ENCODE assay signal across 31 mouse cellular contexts in the genomic region with DNA sequence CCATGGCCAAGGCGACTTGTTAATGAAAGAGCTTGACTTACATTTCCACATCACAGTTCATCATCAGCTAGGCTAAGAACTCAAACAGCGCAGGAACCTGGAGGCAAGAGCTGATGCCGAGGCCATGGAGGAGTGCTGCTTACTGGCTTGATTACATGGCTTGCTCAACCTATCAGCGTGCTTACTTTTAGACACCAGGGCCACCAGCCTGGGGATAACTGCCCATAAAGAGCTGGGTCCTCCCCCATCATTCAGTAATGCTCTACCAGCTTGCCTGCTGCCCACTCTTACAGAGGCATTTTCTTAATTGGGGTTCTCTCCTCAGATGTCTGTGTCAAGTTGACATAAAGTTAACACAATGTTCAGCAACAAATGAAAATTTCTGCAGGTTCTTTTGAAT. TPM values are rescaled to one million over a fixed set of nuclear protein-coding genes. Genes with fewer than 3 reads are reported as not detected.
DNase-seq lines count a peak whose midpoint lies in the region; ATAC-seq and TF ChIP-seq lines count a peak whose summit lies in the region.
"Had no signal": no experiment of that assay in that cellular context is flagged by ENCODE, and none has a peak within 500 bp of the region (broad histone marks: within the 10 kb centered on the region; RNA-seq: fewer than 3 reads in every experiment).

No protein-coding gene starts in this region.

- no peak overlapping the region for H3K4me3 ChIP-seq in kidney, embryonic 15.5 days (replicated peaks)
- no peak overlapping the region for H3K4me3 ChIP-seq in bone marrow, adult 2 months (replicated peaks; ENCODE audit: control insufficient read depth, low read depth, low read length)
- no peak overlapping the region for H3K4me3 ChIP-seq in hindbrain, embryonic 12.5 days
- H3K4me3 ChIP-seq: embryonic facial prominence, embryonic 10.5 days; embryonic facial prominence, embryonic 13.5 days; heart, embryonic 12.5 days; heart, embryonic 15.5 days; hindbrain, embryonic 13.5 days had no signal

- no peak for TF ChIP-seq POLR2A in bone marrow, adult 2 months (IDR thresholded peaks at IDR 0.05; ENCODE audit: borderline replicate concordance, control insufficient read depth, low read depth, low read length)

- no peak overlapping the region for H3K4me2 ChIP-seq in kidney, embryonic 15.5 days
- H3K4me2 ChIP-seq in hindbrain, embryonic 12.5 days (replicated peaks): no peak overlapping the region
- H3K4me2 ChIP-seq: embryonic facial prominence, embryonic 13.5 days; heart, embryonic 12.5 days; heart, embryonic 15.5 days; hindbrain, embryonic 13.5 days had no signal

- peak; percentile 62 for DNase-seq in heart, adult 11 months
- DNase-seq in heart, postnatal 36 days: no peak
- DNase-seq in kidney, adult 11 months: no peak
- DNase-seq in fat pad, adult 2 months (ENCODE audit: extremely low read depth, low read depth, low spot score): peak; percentile 19
- no peak for DNase-seq in urinary bladder, postnatal 4 days (ENCODE audit: low spot score in 2 of 2)
- DNase-seq: adrenal gland, postnatal 10 days; adrenal gland, postnatal 36 days; B cell, adult 2 months; cerebellum, adult 11-12 months; cerebellum, adult 8-10 months; cerebellum, postnatal 10 days; cerebellum, postnatal 36 days; embryo, embryonic 11 days; forebrain, postnatal 0 days; gastrocnemius, postnatal 10 days; gastrocnemius, postnatal 36 days; heart, postnatal 10 days had no signal

- no peak for TF ChIP-seq CTCF in bone marrow, adult 2 months (IDR thresholded peaks at IDR 0.05; ENCODE audit: control insufficient read depth, insufficient read depth, low read length)

- no peak overlapping the region for H3K27ac ChIP-seq in kidney, embryonic 15.5 days
- H3K27ac ChIP-seq in bone marrow, adult 2 months (ENCODE audit: control insufficient read depth, insufficient read depth, low read depth, low read length, poor library complexity): peak overlapping the region; percentile 43; the same call in 1 of the 2 replicates
- H3K27ac ChIP-seq in hindbrain, embryonic 12.5 days: no peak overlapping the region
- H3K27ac ChIP-seq: embryonic facial prominence, embryonic 10.5 days; embryonic facial prominence, embryonic 13.5 days; heart, embryonic 15.5 days; hindbrain, embryonic 13.5 days; hindbrain, postnatal 0 days had no signal

- WGBS in kidney, embryonic 15.5 days: 80% methylated on average over 4 of the region's 4 CpGs
- 64% methylated on average over 4 of the region's 4 CpGs for WGBS in bone marrow, adult 2 months
- WGBS in hindbrain, embryonic 12.5 days: 91% methylated on average over 4 of the region's 4 CpGs

- H3K9me3 ChIP-seq in kidney, embryonic 15.5 days (replicated peaks): no peaks in the 10 kb centered on the region
- H3K9me3 ChIP-seq in hindbrain, embryonic 12.5 days (replicated peaks): no peaks in the 10 kb centered on the region
- H3K9me3 ChIP-seq: embryonic facial prominence, embryonic 10.5 days; embryonic facial prominence, embryonic 13.5 days; heart, embryonic 12.5 days; heart, embryonic 15.5 days; hindbrain, embryonic 13.5 days had no signal

- H3K4me1 ChIP-seq in kidney, embryonic 15.5 days: 0 out of 2 replicates have a peak, but pooled peaks cover 9% of the 10 kb centered on the region
- peaks cover 2% of the 10 kb centered on the region; the same call in 1 of the 2 replicates for H3K4me1 ChIP-seq in bone marrow, adult 2 months (ENCODE audit: control insufficient read depth, insufficient read depth, low read length)
- no peaks in the 10 kb centered on the region for H3K4me1 ChIP-seq in hindbrain, embryonic 12.5 days
- H3K4me1 ChIP-seq: embryonic facial prominence, embryonic 10.5 days; heart, embryonic 12.5 days; heart, embryonic 15.5 days; hindbrain, embryonic 13.5 days had no signal

- no peaks in the 10 kb centered on the region; the same call in 1 of the 2 replicates for H3K36me3 ChIP-seq in kidney, embryonic 15.5 days
- H3K36me3 ChIP-seq in hindbrain, embryonic 12.5 days: peaks cover 5% of the 10 kb centered on the region; the same call in 1 of the 2 replicates
- H3K36me3 ChIP-seq: heart, embryonic 12.5 days; heart, embryonic 15.5 days; hindbrain, embryonic 13.5 days had no signal

- intact Hi-C loops in heart, postnatal 36 days (cut with DNase I): no loop called here

- H3K27me3 ChIP-seq in kidney, embryonic 15.5 days: no peaks in the 10 kb centered on the region
- no peaks in the 10 kb centered on the region for H3K27me3 ChIP-seq in hindbrain, embryonic 12.5 days
- H3K27me3 ChIP-seq: CH12.LX; embryonic facial prominence, embryonic 13.5 days; heart, embryonic 12.5 days; heart, embryonic 15.5 days; hindbrain, embryonic 13.5 days; Patski had no signal

- no peak overlapping the region for H3K9ac ChIP-seq in kidney, embryonic 15.5 days
- H3K9ac ChIP-seq in hindbrain, embryonic 12.5 days: no peak overlapping the region
- H3K9ac ChIP-seq: embryonic facial prominence, embryonic 13.5 days; forebrain, postnatal 0 days; heart, embryonic 12.5 days; heart, embryonic 15.5 days; hindbrain, embryonic 13.5 days had no signal

- ATAC-seq in kidney, embryonic 15.5 days (replicated peaks; ENCODE audit: low FRiP score): 0 out of 2 replicates have a peak, but pooled peaks have one; percentile 49
- ATAC-seq in hindbrain, embryonic 12.5 days (ENCODE audit: low FRiP score): no peak
- ATAC-seq: forebrain, embryonic 14.5 days; forebrain, postnatal 0 days; hindbrain, postnatal 0 days; inflammation-experienced regulatory T-cells, adult 6 months; intestine, embryonic 16.5 days; Patski had no signal

RNA-seq across cellular contexts. Expression of a gene that starts 58.6 kb away (rescaled TPM):
- under 1 TPM; 0.33 to 0.42 TPM for total RNA-seq in heart, postnatal 36 days (2021)
- polyA plus RNA-seq in kidney, embryonic 15.5 days (2015; fragmentation: Nextera tagmentation; extraction: Ambion mirVana): 56.2 and 59.0 TPM in 2 replicates
- 4.7 and 16.1 TPM in 2 replicates for polyA plus RNA-seq in bone marrow, adult 2 months (2011; ENCODE audit: insufficient read depth, insufficient read length, low replicate concordance, missing spikeins)
- 50.9 and 53.5 TPM in 2 replicates for polyA plus RNA-seq in hindbrain, embryonic 12.5 days (2016; fragmentation: Nextera tagmentation; extraction: Ambion mirVana)

Comparison
In these comparisons a context has a peak if more than half of its experiments do, and no peak if none do; other contexts are left out.
1. DNase-seq: peak in heart, adult 11 months (single experiment) and fat pad, adult 2 months (single experiment); none in heart, postnatal 36 days (0 of 2), kidney, adult 11 months (single experiment) and urinary bladder, postnatal 4 days (0 of 2).